Mouse (Mus musculus): Measurements from ENCODE around the gene Ott. TPM values are rescaled to one million over a fixed set of nuclear protein-coding genes. Genes with fewer than 3 reads are reported as not detected.

Gene Ott
- total RNA-seq (2023) = not detected

DNA sequence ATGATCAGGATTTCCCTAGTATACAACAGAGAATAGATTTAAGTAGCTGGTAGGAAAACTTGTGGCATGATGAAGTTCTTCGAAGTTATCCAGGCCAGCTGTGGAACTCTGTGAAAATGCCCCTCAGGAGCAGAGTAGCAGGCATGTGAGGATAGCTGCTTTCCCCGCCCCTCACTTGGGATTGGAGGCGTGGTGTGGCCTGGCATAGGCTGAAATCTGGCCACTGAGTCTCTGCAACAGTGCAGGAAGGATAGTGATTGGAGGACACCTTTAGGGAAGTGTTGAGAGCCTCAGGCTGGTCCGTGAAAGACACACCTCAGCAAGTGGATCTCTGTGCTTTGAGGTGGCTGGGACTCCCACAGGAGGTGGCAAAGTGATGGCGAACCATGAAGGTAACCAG, at the start of gene Ott:
TSS of gene Ott (plus strand) at position 301 of the 400 bp plus-strand sequence.

Other genes with a start within 250 kb of the Ott start
- not detected for gene Luzp4, start 216.6 kb upstream of the Ott start, total RNA-seq (2023)
- gene Gm15093, start 198.1 kb downstream of the Ott start, total RNA-seq (2023) = not detected

Data from monocyte, adult 59 days (primary cell).